Mouse (Mus musculus) hindlimb bud, embryonic 11.5 days (tissue): Measurements from ENCODE around the gene Marcksl1.

ENCODE experiments used
- DNase-seq: peaks from one replicate; pipeline ENCODE4 v3.0.0-alpha.2; 2012; ENCODE audit warnings: low read depth, low spot score; ENCODE audit errors: extremely low spot score

Gene Marcksl1

DNA sequence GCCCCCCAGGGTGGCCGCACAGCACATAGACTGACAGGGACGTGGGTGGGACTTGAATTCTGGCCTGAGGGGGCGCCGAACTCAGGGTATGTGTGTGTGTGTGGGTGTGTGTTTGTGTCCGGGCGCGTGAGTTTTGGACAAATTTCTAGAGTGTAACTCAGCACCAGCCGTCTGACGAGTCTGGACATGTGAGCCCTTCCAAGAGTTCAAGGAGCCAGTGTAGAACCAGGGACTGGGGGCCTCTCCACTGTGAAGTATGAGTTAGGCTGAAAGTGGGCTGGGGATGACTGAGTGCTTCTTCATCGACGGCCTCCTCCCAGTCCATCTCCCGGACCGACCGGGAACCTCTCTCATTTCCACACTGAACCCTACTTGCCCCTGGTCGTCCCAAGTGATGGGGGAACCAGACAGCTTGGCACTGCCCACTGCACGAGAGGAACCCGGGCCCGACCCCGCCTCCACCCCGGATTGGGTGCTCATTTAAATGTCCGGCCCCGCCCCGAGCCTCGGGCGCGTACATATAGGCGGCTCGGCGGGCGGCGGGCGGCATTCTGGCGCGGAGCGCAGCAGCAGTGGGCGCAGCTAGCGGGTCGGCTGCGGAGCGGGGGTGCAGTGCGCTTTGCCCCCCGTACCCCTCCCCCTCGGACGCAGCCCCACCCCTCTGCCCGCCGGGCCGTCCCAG is at the start of gene Marcksl1:
Gene Marcksl1, plus strand, starts transcription at position 496 of the 682 bp plus-strand sequence.
- DNase-seq, result no peak

DNA sequence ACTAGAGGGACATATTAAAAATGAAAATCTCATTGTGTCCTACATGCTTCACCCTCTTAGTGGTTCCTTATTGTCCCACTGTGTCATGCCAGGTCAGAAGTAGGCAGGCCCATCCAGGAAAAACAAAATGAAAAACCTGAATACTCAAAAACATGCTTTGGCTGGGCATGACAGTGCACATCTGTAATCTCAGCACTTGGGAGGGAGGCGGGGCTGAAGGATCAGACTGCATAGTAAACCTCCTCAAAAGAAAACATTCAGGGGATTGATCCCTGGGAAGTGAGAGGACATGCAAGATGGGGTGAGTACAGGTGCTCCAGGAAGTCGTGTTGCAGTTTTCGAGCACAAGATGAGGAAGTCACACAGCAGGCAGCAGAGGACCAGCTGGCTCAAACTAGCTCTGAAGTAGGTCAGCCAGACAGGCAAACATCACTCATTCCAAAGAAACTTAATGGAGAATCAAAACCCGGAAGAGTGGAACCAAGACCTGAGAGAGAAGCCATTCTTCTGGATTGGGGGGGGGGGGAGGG is 49.0 kb upstream of the Marcksl1 start:
- DNase-seq, result no peak

DNA sequence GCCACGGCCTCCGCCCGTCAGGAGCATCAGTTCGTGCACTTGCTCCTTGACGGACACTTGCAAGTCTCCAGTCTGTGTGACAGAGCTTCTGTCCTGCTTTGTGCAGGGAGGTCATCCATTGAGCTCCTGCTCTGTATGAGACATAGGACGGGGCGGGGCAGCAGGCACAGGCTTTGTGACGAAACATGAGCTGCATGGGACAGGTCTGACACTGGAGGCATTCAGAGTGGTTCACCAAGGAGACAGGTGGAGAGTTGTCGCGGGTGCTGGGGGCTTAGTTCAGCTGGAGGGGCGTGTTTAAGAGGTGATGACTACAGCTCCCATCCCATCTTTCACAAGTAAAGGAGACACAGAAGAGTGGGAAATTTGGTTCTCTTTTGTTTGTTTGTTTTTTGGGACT is 37.3 kb upstream of the Marcksl1 start:
- no peak for DNase-seq

DNA sequence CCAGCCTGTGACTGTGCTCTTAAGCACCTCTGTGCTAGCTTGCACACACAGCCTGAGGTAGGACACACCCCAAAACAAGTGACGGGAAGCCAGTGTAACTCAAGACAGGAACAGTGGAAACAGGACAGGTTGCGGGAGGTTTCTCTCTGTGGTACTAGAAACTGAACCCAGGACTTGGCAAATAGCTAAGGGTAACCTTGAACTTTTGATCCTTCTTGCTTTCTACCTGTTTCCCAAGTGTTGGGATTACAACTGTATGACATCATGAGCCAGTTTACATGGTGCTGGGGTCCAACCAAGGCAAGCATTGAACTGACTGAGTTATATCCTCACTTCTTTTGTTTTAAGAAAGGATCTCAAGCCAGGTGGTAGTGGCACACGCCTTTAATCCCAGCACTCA is 33.5 kb upstream of the Marcksl1 start:
- DNase-seq, result no peak

DNA sequence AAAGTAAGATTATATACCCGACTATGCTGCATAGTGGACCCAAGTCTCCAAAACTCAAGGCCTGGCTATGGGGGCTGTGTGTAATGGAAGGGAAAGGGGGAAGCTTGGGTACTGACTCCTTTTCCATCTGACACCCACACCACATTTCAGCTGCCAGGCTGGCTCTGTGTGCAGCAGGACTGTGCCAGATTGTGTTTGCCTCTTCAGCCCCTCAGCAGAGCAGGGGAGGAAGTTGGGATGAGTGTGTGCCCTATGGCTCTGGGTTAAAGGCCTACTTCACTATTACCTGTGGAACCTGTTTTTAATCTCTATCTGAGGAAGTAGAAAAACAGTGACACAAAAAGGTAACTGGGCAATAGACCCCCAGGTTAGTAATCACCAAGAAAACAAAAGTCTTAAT is 32.3 kb upstream of the Marcksl1 start:
- DNase-seq, result no peak

DNA sequence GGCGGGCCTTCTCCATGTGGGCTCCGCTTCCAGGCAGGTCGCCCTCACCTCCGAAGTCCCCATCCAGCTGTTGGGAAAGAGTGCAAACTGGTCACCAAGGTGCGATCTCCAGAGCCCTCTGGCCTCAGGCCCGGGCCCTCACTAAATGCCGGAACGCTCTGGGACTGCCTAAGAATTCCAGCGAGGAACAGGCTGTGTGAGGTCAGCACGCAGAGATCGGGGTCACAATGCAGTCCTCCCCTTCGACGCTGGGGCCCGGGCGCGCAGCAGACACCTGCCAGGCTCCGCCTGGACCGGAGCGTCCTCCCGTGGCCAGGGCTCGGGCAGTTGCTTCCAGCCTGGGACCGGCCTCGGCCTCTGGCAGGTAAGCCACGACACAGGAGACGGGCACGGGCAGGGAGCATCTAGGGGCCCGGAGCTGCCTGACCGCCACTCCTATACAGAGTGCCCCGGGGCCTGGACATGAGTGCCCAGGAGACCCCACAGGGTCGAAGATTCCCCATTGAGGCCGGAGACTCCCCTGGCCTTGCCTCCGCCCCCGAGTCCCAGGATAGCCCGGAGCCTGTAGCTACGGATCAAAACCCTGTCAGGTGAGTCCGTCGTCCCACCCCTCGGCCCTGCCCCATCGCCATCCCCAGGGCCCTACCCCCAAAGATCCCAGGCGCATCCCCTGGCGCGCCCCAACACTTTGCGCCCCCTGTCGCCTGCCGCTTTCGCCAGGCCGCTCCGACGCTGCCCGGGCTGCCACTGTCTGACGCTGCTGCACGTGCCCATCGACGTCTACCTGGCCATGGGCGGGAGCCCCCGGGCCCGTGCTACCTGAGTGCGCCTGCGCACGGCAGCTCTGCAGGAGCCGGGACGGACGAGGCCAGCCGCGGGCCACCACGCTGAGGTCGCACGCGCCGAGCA is 22.2 kb upstream of the Marcksl1 start, which contains the start of the genes Tssk3 and Fam229a:
Gene Tssk3, minus strand, starts transcription at position 51 of the 909 bp plus-strand sequence.
Gene Fam229a, plus strand, starts transcription at position 219 of the 909 bp plus-strand sequence.
- DNase-seq, result no peak

DNA sequence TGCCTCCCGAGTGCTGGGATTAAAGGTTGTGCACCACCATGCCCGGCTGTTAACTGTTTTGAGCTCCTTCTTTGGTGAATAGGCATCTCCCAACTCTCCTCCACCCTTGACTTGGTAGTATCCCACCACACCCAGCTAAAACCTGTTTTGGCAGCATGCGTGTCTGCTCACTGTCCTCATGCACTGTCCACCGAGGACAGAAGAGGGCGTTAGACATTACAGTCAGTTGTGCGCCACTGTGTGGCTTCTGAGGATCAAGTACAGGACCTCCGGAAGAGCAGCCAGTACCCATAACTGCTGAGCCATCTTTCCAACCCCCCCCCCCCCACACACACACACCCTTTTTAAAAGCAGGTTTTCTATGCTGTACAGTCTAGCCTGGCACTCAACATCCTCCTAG is 18.7 kb upstream of the Marcksl1 start:
- no peak for DNase-seq

DNA sequence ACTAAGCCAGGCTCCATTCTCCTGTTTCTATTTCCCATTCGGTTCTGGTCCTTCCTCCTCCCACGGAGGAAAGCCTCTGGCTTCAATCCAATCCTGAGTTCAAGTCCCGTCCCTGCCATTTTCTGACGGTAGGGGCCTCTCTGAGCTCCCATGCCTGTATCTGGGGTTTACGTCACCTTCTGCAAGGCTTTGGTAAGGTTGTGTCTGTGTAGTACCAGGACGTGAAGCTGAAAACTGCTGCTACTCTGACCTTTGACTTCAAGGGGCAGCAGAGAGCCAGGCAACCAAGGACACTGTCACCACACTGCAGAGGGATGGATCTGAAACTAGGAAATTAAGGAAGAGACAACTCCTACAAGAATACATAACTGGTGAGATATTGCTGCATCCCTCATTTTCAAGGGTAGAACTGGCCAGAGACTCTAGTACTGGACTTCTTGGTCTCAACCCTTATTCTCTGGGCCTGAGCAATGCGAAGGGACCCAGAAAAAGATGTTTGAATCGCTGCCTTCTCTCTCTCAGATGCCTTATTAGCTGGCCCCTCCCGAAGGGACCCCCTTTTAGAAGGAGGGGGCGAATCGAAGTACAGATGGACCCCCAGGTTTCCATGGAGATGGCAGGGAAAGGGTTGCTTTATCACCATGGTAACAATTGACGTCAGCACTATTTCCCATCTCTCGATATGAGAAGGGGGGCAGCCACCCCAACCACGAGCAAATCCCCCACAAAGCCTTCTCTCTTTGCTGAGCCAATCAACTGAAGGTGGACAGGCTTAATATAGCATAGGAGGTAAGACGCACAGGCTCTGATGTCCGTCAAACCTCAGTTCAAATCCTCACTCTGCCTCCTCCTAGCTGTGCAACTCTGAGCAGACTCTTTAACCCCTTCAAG is 17.5 kb upstream of the Marcksl1 start:
- DNase-seq, result no peak

DNA sequence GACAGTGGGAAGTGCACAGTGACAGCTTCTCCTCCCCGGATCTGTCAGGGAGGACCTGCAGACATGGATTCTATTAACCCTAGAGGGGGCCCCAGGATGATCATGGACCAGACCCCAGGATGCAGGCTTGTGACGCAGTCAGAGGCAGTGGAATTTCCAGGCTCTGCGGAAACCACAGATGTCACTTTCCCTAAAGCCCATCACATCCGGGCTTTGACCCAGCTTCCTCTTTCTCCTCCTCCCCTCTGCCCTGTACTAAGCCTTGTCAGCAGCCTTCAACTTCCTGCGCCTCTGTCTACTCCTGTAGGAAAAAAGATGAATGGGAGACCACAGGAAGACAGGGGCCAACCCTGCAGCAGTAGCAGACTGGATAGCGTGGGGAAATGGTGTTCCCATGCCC is 16.8 kb upstream of the Marcksl1 start:
- DNase-seq, result no peak

DNA sequence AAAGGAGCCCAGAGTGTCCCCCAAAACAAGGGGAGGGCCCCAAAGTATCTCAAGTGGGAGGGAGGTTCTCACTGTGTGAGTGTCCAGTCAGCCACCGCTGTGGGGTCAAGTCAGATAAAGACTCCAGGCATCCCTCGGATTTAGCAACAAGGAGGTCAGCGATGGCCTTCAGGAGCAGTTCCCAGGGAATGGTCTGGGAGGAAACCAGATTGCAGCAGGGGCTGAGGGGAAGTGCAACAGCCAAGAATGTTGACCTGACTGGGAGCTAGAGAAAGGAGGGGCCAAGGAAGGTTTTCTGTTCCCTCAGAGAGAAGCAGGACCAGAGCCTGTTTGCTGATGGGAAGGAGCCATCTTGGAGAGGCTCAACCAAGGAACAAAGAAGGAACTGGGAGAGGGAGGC is 14.4 kb upstream of the Marcksl1 start:
- no peak for DNase-seq

DNA sequence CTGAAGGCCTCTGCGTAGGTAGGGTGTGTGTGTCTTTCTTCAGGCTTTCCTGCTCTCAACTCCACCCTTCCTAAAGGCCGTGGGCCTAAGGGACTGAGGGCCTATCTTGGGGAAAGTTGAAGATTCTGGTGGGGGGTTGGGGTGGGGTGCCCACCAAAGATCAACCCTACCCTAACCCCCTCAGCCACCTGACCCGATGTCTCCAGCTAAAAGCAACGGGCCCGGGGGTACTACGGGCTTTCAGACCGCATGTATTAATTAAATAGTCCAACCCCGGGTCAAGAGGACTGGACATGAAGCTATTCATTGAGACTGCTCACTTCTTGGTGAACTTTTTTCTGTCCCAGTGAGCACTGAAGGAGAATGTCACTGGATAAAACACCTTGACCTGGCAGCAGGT is 13.4 kb upstream of the Marcksl1 start:
- no peak for DNase-seq

DNA sequence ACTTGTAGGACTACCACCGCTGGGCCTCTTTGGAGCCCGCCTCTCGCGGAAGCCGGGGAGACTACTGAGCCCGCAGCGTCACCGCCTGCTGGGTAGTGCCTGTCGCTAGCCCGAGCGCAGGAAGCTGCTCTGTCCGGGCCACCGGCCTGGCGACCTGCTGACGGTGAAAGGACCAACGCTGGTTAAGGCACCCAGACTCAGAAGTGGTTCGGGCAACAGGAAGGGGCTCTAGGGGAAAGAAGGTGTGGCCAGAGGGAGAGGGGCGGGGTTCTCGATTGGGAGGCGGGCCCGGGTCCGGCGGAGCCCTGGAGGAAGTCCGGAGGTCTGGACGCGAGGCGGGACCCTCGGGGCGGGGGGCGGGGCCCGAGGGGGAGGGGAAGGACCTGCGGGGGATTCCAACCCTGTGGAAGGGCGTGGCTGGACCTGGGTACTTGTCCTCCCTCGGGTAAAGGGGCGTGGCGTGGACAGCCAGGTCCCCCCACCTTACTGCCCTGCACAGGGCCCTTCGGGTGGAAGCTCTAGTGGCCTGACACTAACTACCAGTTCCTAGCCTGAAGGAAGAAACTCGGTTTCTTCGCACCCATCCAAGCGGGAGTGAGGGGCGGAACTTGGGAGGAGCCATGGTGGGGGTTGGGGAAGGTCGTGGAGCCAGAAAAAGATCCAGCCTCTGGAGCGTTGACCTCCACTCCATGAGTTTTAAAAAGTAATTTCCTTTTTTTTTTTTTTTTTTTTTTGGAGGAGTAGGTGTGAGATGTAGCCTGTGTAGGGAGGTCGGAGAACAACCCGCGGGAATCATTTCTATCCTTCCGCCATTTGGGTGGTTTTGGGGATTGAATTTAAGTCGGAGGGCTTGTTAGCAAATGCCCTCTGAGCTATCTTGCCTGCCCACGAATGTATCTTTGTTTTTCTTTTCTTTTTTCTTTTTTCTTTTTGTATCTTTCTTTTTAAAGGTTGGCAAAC is 12.5 kb upstream of the Marcksl1 start:
- no peak for DNase-seq

DNA sequence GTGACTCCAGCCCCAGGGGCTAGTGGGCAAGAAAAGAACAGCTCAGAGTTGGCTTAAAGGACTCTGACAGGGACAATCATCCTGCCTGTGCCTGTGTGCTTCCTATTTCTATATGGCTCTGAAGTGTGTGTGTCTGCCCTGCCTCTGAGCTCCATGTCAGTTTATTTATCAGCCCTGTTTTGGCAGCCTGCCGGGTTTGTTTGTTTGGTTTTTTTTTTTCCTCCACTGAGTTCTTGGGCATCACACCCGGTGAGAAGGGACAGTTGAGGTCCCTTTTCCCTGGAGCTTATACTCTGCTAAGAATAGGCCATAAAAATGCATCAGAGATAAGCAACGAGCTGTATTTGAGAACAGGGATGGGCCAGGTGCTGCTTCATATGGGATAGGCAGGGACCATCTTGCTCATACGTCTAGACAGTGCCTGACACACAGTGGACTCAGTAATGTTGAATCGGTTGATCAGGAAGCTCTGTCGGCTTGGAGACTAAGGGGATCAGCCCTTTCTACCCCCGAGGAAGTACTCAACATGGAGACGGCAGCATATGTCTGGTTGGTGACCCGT is 11.0 kb upstream of the Marcksl1 start:
- no peak for DNase-seq

DNA sequence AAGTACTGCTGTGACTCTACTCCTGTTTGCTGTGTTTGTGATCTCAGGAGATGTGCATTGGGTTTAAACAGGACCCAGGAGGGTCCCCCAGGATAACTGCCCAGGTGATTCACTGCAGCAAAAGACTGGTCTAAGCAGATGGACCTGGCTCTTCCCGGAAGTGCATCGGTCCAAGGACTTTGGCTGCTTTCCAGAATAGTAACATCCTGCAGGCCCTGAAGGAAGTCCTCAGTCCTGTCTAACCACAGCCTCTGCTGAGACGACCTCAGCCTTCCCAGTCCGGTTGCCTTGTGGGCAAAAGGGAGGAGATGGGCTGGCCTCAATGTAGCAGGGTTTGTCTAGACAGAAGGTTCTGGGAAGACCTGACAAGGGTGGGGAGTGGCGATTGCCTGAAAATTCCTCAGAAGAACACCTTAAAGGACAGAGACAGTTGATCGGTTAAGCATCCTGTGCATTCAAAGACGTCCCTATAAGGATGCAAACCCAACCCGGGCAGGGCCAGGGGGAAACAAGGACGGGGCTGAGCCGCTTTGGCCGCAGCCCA is 10.4 kb upstream of the Marcksl1 start:
- no peak for DNase-seq

DNA sequence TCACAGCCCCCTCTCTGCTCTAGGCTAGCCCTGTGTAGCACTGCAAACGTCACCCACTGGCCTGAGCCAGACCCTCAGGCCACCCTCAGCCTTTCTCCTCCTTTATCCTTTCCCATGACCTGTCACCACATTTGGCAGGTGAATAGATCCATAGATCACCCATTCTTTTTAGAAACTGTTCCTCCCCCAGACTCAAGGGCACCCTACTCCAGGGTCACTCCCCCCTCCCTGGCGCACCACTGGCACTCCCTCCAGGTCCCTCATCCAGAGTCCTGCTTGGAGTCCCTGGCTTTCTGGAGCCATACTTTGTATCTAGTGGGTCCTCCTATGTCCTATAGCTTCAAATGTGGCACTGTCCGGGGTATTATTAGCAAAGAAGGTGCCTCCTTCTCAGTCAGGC is 7.9 kb upstream of the Marcksl1 start:
- no peak for DNase-seq

DNA sequence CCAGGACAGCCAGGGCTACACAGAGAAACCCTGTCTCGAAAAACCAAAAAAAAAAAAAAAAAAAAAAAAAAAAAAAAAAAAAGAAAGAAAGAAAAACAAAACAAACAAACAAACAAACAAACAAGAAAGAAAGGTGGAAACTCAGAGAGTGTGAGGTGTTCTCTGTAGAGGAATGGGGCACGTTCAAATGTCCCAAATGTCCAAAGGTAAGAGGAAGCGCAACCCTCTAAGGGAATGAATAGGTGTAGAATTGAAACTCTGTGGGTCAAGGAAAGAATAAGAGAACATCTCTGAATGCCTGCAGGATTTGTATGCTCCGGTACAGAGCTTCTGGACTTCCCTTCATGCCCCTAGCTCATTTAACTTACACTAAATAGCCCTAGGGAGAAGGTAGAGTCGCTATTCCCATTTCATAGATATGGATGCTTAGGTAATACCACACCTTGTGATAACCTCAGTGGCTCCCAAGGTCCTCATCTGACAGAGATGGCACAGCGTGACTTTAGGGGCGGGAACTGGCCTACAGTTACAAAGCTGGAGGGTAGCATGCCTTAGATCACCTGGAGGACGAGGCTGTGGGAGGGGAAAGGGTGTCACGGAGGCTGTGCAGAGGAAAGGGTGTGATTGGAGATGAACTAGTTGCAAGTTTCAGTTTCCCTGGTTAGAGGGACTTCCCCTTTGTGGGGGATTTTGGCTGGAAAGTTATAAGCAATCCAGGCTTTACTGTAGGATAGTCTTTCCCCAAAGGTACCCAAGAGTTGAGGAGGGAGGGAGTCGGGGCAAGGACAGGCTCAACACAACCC is 5.7 kb upstream of the Marcksl1 start:
- no peak for DNase-seq

DNA sequence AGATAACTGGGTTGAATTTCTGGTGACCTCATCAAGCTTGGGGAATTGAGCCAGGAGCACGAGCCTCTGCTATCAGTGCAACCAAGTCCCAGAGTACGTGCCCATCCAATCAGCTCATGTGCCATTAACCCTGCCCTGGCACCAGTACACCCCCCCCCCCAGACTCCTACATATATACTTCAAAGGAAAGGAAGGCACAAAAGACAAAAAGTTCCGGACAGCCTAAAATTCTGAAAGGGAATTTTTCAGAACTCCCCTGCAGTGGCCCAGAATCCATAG is 5.2 kb upstream of the Marcksl1 start:
- DNase-seq, result no peak

DNA sequence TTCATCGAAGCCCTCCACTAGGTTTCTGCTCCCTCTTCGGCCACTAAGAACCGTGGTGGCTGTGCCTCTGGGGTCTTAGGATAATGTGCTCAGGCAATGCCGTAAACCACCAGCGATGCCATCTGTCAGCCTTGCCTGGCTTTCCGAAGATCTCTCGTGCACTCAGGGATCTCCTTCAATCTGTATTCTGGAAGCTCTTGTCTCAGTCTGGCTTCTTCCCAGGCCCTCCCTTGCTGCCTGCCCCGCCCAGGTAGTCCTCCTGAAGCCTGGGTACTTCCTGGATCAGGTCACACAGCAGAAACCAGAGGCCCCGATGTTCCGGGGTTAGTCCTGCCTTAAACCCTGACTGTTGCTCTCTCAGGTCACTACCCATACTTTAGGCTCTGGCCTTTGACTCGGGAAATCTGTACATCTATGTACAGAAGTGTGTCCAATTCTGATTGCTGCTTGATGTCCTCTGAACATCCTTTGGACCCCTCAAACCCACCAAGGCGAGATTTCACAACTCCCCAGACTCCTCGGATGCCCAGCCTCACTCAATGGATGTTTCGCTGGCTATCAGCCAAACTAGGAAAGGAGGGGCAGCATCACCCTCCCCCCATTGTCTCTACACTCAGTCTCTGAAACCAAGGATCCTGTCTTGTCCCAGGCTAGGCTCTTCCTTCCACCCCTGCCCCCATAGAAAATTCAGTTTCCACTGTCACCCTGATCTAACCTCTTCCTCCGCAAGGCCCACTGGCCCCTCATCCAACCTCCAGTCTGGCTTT is 4.4 kb upstream of the Marcksl1 start:
- DNase-seq, result no peak
